Mouse (Mus musculus): ENCODE results near the gene Ugt1a10. TPM values are rescaled to one million over a fixed set of nuclear protein-coding genes. Genes with fewer than 3 reads are reported as not detected.
"Not testable (repeated sequence)": the region's sequence is repeated elsewhere in the genome, so short reads cannot be mapped to it uniquely, and the experiment has no call there.

Ugt1a10 gene
- polyA plus RNA-seq, 1 experiment = not detected

DNA sequence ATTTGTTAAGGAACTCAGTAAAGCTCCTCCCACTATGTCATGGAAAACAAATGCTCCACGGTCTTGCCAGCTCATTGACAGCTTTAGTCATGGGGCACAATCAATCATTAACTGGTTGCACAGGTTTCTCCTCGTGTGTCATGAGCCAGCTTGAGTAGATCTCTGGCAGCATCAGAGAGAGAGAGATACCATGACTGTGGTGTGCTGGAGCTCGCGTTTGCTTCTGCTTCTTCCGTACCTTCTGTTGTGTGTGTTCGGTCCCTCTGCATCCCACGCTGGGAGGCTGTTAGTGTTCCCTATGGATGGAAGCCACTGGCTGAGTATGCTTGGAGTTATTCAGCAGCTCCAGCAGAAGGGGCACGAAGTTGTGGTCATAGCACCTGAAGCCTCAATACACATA, 156.6 kb downstream of the Ugt1a10 start, which contains the start of gene Ugt1a1:
Gene Ugt1a1, plus strand, starts transcription at position 148 of the 400 bp plus-strand sequence.
- Histone ChIP-seq H3K27ac (replicated peaks; ENCODE audit: low read depth, low read length) (no peak within 1 kb of the TSS), H3K4me1 (ENCODE audit: control insufficient read depth, insufficient read depth, insufficient read length, low read length) (no peaks in the 10 kb centered on the region), H3K4me3 (ENCODE audit: insufficient read depth, low read depth, low read length) (no peak within 1 kb of the TSS)

DNA sequence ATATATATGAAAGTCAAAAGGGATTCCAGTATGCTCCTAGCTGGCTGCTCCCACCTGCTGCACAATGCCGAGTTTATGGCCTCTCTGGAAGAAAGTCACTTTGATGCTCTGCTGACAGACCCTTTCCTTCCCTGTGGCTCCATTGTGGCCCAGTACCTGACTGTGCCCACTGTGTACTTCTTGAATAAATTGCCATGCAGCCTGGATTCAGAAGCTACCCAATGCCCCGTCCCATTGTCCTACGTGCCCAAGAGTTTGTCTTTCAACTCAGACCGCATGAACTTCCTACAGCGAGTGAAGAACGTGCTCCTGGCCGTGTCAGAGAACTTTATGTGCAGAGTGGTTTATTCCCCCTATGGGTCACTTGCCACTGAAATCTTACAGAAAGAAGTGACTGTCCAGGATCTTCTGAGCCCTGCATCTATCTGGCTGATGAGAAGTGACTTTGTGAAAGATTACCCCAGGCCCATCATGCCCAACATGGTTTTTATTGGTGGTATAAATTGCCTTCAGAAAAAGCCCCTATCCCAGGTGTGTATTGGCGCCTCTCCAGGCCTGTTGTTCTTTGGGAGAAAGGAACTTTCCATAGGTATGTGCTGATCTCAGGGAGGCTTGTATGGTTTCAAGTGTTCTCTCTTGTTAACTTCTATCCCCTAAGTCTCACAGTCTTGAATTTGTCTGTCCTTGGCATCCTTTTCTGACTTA, 157.3 kb downstream of the Ugt1a10 start:
- Histone ChIP-seq H3K4me1 (ENCODE audit: control insufficient read depth, insufficient read depth, insufficient read length, low read length) (no peaks in the 10 kb centered on the region), H3K4me3 (ENCODE audit: insufficient read depth, low read depth, low read length) (no peak overlapping the region), H3K27ac (replicated peaks; ENCODE audit: low read depth, low read length) (no peak overlapping the region)

DNA sequence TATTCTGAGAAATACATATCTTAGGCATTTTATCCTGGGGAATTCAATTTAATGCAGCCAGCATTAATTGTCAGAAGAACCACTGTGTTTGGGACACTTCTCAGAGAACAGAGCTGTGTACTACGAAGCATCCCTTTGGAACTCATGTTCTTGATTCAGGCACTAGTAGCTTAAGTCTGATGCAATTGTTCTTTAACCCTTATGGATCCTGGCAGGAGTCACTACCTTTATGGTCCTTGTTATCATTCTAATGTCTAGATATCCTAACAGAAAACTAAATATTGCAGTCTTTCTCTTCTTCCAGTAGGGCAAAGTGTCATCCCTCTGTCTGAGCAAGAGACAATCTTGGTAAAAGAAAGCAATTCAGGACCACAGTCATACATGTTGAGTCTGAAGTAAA, 157.9 kb downstream of the Ugt1a10 start:
- Histone ChIP-seq H3K4me3 (ENCODE audit: insufficient read depth, low read depth, low read length) (no peak overlapping the region), H3K4me1 (ENCODE audit: control insufficient read depth, insufficient read depth, insufficient read length, low read length) (no peaks in the 10 kb centered on the region), H3K27ac (replicated peaks; ENCODE audit: low read depth, low read length) (no peak overlapping the region)

DNA sequence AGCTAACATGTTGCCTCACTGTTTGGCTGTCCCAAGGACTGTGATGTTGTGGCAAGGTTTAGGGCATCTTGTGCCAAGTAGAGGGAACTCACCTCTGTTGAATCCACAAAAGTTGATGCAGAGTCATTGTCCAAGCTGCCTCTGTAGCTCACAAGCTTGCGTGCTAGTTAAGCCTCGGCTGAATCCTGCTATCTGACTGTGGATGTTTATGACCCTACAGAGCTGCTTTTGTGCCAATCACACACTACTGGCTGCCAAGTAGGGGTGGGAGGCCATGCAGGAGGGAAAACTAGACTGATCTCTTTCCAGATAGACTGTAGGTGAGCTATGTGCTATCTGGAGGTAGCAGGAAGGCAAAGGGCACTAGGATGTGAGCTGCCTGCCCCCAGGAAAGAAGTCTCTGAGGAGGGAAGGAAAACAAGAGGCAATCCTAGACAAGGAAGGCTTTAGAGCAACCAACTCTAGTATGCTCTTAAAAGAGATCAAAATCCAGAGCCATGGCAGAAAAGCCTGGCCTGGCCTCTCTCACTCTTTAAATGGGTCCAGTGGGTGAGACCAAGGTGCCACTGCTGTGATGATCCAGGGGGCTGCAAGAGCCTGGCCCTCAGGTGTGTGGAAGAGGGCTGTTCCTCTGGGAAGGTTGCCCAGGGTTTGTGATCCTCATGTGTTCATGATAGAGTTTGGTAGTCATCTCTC, 158.7 kb downstream of the Ugt1a10 start:
- Histone ChIP-seq H3K27ac (replicated peaks; ENCODE audit: low read depth, low read length) (no peak overlapping the region), H3K4me3 (ENCODE audit: insufficient read depth, low read depth, low read length) (no peak overlapping the region), H3K4me1 (ENCODE audit: control insufficient read depth, insufficient read depth, insufficient read length, low read length) (no peaks in the 10 kb centered on the region)

DNA sequence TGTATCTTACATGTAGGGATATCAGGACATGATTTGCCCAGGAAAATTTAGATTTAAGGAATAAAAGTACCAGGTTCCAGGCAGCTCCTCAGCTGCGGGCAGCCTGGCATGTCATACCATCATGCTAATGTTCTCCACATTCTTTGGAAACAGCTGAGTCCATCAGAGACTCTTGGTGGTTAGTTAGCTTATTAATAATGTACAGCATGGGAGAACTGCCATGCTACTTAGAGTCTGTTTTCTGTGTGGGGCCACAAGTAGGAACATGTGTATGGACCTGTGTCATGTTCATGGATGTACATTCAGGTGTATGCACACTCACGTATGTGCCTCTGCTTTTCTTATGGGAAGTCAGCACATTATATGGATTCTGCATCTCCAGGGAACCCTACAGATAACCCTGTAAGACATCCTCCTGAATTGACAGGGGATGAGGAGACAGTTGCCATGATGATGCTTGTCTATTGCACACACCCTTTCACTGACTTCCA, 159.3 kb downstream of the Ugt1a10 start:
- no peak overlapping the region for H3K27ac ChIP-seq (replicated peaks; ENCODE audit: low read depth, low read length)
- H3K4me1 ChIP-seq (ENCODE audit: control insufficient read depth, insufficient read depth, insufficient read length, low read length) = no peaks in the 10 kb centered on the region
- no peak overlapping the region for H3K4me3 ChIP-seq (ENCODE audit: insufficient read depth, low read depth, low read length)

DNA sequence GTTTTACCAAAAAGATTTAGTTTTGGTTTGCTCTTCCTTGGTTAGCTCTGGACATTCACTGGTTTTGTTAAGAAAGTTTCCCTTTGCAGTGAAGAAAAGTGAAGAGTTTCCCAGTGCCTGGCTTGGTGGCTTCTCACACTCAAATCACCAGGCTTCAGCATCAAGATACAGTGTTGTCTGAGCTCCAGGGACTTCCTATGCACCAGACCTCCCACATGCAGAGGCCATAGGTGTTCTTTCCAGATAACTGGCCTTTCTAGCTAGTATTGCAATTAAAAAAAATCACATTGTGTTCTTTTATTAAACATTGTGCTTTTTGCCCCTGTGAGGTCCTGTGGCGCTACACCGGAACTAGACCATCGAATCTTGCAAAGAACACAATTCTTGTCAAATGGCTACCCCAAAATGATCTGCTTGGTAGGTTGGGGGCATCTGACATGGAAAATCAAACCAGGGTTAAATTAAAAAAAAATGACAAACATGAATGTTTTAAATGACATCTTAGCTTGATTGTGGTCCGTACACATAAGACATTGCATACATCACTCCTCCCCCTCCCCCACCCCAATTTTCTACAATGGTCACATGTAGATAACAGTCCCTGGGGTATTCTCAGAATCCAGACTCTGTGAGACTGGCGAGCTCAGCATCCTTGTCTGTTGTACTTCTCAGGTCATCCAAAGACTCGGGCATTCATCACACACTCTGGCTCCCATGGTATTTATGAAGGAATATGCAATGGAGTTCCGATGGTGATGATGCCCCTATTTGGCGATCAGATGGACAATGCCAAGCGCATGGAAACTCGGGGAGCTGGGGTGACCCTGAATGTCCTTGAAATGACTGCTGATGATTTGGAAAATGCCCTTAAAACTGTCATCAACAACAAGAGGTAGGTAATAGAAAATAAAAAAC, 160.5 kb downstream of the Ugt1a10 start:
- Histone ChIP-seq H3K27ac (replicated peaks; ENCODE audit: low read depth, low read length) (no peak overlapping the region), H3K4me3 (ENCODE audit: insufficient read depth, low read depth, low read length) (no peak overlapping the region), H3K4me1 (ENCODE audit: control insufficient read depth, insufficient read depth, insufficient read length, low read length) (no peaks in the 10 kb centered on the region)

DNA sequence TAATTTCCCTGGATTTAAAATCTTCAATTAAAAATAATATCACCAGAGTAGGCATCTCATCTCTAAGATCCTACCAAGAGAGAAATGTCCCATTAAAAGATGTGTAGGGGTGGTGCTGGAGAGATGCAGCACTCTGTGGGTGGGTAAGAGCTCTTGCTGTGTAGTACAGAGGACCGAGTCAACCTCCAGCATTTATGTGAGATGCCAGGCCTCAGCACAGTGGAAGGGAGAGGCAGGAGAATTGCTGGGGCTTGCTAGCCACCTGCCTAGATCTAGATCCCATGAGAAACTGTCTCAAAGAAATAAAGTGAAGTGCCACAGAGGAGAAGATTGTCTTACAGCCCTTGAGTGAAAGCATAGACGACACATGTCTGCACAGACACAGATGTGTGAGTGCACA, 161.4 kb downstream of the Ugt1a10 start:
- Histone ChIP-seq H3K4me1 (ENCODE audit: control insufficient read depth, insufficient read depth, insufficient read length, low read length) (no peaks in the 10 kb centered on the region), H3K27ac (replicated peaks; ENCODE audit: low read depth, low read length) (no peak overlapping the region), H3K4me3 (ENCODE audit: insufficient read depth, low read depth, low read length) (no peak overlapping the region)

DNA sequence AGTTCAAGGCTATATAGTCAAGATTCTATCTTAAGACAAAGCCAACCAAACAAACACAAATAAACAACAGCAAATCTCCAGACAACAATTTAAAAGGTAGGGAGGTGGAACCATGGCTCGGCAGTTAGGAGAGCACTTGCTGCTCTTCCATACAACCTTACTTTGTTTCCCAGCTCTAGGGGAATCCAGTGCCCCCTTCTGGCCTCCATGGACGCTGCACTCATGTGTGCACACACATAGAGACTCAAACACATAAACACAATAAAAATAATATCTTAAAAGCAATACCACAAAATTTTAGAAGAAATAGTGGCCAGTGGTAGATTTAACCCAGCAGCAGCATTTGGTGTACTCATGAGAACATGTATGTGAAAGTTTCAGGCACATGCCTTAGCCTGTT, 162.0 kb downstream of the Ugt1a10 start:
- Histone ChIP-seq H3K27ac (replicated peaks; ENCODE audit: low read depth, low read length) (no peak overlapping the region), H3K4me3 (ENCODE audit: insufficient read depth, low read depth, low read length) (no peak overlapping the region), H3K4me1 (ENCODE audit: control insufficient read depth, insufficient read depth, insufficient read length, low read length) (no peaks in the 10 kb centered on the region)

DNA sequence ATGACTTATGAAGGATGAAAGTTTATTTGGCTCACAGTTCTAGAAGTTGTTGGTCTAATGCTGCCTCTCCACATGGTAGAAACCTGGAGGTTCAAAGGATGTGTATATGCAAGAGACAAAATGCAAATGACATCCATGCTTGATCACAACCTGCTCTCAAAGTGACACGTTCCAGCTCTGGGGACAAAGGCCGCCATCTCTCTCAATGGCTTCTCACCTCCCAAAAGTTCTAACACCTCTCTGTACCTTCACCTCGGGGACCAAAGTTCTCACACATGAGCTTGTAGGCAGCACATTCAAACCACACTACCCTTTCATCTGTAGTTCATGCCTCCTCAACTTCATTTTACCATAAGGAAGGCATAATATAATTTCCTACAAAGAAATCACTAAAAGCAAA, 162.4 kb downstream of the Ugt1a10 start:
- no peak overlapping the region for H3K4me3 ChIP-seq (ENCODE audit: insufficient read depth, low read depth, low read length)
- H3K27ac ChIP-seq (replicated peaks; ENCODE audit: low read depth, low read length) = no peak overlapping the region
- H3K4me1 ChIP-seq (ENCODE audit: control insufficient read depth, insufficient read depth, insufficient read length, low read length) = no peaks in the 10 kb centered on the region

DNA sequence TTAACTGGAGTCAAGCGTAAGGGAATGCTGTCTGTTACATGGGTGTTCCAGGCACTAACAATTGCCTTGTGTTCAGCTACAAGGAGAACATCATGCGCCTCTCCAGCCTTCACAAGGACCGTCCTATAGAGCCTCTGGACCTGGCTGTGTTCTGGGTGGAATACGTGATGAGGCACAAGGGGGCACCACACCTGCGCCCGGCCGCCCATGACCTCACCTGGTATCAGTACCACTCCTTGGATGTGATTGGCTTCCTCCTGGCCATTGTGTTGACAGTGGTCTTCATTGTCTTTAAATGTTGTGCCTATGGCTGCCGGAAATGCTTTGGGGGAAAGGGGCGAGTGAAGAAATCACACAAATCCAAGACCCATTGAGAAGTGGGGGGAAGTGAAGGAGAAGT, 162.9 kb downstream of the Ugt1a10 start:
- Histone ChIP-seq H3K4me1 (ENCODE audit: control insufficient read depth, insufficient read depth, insufficient read length, low read length) (no peaks in the 10 kb centered on the region), H3K4me3 (ENCODE audit: insufficient read depth, low read depth, low read length) (no peak overlapping the region), H3K27ac (replicated peaks; ENCODE audit: low read depth, low read length) (no peak overlapping the region)

DNA sequence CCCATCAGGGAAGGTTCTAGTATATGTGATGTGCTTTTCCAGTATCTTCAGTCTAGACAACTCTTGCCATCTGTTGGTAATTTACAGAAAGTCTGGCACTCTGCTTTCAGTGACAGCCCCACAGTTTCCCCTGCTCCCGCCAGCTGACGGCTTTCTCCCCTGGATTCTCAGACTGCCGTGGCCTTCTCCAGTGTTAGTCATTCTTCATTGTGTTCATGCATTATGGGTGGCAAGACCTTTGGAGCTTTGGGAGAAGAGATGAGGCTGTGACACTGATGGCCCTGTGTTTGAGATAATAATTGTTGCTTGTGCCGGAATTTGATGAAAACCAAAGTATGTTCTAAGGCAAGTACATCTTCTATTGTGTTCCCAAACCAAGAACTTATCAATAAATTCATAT, 163.4 kb downstream of the Ugt1a10 start:
- no peak overlapping the region for H3K4me3 ChIP-seq (ENCODE audit: insufficient read depth, low read depth, low read length)
- no peaks in the 10 kb centered on the region for H3K4me1 ChIP-seq (ENCODE audit: control insufficient read depth, insufficient read depth, insufficient read length, low read length)
- H3K27ac ChIP-seq (replicated peaks; ENCODE audit: low read depth, low read length) = no peak overlapping the region

DNA sequence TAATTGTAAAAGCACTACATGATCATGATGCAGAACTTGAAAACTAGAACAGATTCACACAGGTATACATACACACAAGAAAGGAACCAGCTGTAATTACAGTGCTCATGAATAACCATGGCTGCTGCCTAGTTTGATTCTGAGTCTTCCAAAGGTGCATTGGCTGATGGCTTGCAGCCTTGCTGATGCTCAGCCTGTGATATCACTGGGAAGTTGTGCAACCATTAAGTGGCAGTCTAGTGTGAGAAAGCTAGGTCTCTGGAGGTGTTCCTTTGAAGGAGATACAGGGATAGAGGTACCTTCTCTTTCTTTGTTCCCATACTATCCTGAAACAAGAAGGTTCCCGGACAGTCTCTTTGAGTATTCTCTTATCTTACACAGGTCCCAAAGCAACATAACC, 163.9 kb downstream of the Ugt1a10 start:
- no peak overlapping the region for H3K4me3 ChIP-seq (ENCODE audit: insufficient read depth, low read depth, low read length)
- no peaks in the 10 kb centered on the region for H3K4me1 ChIP-seq (ENCODE audit: control insufficient read depth, insufficient read depth, insufficient read length, low read length)
- no peak overlapping the region for H3K27ac ChIP-seq (replicated peaks; ENCODE audit: low read depth, low read length)

DNA sequence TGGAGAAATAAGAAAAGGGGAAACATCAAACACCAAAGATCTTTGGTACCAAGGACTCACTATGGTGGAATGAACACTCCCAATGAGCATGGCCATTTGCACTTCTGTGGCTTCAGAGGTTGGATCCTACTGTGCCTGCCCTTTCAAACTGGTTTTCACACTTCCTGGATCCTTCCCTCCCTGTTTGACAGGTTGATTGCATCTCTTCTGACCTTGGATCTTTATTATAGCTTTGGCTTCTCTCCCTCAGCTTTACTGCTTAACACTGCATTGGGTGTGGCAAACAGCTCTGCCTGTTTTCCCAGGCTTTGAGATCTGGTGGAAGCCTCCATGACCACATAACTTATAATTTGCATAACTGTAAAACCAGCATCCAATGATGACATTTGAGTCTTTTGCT, 165.1 kb downstream of the Ugt1a10 start:
- Histone ChIP-seq H3K4me3 (ENCODE audit: insufficient read depth, low read depth, low read length) (no peak overlapping the region), H3K27ac (replicated peaks; ENCODE audit: low read depth, low read length) (no peak overlapping the region), H3K4me1 (ENCODE audit: control insufficient read depth, insufficient read depth, insufficient read length, low read length) (no peaks in the 10 kb centered on the region)

DNA sequence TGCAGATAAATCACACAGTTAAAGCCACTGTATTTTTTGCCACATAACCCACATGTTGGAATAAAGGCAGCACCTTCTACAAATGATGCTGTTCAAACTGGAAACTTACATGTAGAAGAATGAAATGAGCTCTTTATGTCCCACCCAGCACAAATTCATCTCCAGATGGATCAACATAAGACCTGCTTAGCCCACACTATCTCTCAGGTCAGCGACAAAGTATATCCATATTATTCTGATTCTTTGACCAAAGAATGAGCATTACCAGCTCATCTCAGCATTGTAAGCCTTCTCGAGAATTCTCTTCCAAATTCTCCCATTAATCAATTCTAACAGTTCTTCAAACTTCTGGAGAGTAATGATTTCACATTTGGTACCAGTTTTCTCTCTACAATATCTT, 167.0 kb downstream of the Ugt1a10 start:
- H3K4me1 ChIP-seq (ENCODE audit: control insufficient read depth, insufficient read depth, insufficient read length, low read length) = no peaks in the 10 kb centered on the region
- H3K4me3 ChIP-seq (ENCODE audit: insufficient read depth, low read depth, low read length) = no peak overlapping the region

DNA sequence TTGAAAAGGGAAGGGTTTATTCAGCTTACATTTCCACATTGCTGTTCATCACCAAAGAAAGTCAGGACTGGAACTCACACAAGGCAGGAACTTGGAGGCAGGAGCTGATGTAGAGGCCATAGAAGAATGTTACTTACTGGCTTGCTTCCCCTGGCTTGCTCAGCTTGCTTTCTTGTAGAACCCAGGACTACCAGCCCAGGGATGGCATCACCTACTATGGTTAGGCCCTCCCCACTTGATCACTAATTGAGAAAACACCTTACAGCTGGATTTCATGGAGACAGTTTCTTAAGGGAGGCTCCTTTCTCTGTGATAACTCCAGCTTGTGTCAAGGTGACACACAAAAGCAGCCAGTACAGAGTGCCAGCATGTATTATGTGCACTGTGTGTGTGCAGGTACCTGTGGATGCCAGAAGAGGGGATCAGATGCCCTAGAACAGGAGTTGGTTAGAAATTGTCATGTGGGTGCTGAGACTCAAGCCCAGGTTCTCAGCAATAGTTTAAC, 167.9 kb downstream of the Ugt1a10 start:
- not testable (repeated sequence) for H3K4me3 ChIP-seq (ENCODE audit: insufficient read depth, low read depth, low read length); H3K4me1 ChIP-seq (ENCODE audit: control insufficient read depth, insufficient read depth, insufficient read length, low read length); H3K27ac ChIP-seq (replicated peaks; ENCODE audit: low read depth, low read length)

More for the DNA sequence above, 167.0 kb downstream of the Ugt1a10 start:
- H3K27ac ChIP-seq (replicated peaks; ENCODE audit: low read depth, low read length) = no peak overlapping the region
